Comparison of ENCODE assay signal across 9 mouse cellular contexts in the genomic region with DNA sequence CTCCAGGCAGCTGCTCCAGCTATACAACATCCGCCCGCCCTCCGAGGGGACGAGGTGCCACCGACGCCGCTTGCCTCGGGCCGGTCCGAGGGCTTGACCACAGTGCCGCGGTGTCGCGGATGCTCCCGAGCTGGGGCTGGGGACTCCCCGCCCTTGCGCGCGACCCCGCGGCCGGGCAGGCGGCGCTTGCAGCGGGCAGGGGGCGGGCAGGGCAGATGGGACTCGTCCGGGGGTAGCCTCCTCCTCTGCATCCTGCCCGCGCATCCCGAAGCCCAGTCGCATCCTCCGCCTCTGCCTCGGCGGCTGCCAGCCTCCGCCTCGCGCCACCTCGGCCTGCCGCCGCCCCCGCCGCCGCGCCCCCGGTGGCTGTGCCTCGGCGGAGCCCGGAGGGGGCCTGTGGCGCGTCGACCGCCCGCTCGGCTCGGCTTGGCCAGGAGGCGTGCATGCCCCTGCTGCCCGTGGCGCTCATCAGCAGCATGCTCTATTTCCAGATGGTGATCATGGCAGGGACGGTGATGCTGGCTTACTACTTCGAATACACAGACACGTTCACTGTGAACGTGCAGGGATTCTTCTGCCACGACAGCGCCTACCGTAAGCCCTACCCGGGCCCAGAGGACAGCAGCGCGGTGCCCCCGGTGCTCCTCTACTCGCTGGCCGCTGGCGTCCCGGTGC. TPM values are rescaled to one million over a fixed set of nuclear protein-coding genes. Genes with fewer than 3 reads are reported as not detected.
DNase-seq lines count a peak whose midpoint lies in the region; ATAC-seq and TF ChIP-seq lines count a peak whose summit lies in the region.
"Had no signal": no experiment of that assay in that cellular context is flagged by ENCODE, and none has a peak within 500 bp of the region (broad histone marks: within the 10 kb centered on the region; RNA-seq: fewer than 3 reads in every experiment).

No protein-coding gene starts in this region.

- no peak for TF ChIP-seq POLR2A in limb, embryonic 14.5 days (IDR thresholded peaks at IDR 0.05; ENCODE audit: borderline replicate concordance, extremely low read depth, insufficient read depth, insufficient read length)
- TF ChIP-seq POLR2A in olfactory bulb, adult 2 months (IDR thresholded peaks at IDR 0.05; ENCODE audit: insufficient read depth, low read depth, low read length), result no peak

- peaks cover 11% of the 10 kb centered on the region; the same call in 1 of the 2 replicates for H3K4me1 ChIP-seq in forebrain, embryonic 13.5 days
- no peaks in the 10 kb centered on the region; the same call in none of the 2 replicates for H3K4me1 ChIP-seq in hindbrain, embryonic 16.5 days (ENCODE audit: control insufficient read depth, insufficient read depth, low read depth, low read length)
- no peaks in the 10 kb centered on the region for H3K4me1 ChIP-seq in limb, embryonic 14.5 days (ENCODE audit: control insufficient read depth, insufficient read depth, low read length)
- peaks cover 5% of the 10 kb centered on the region; the same call in 1 of the 2 replicates for H3K4me1 ChIP-seq in olfactory bulb, adult 2 months (ENCODE audit: control insufficient read depth, insufficient read depth, low read length)

- H3K9ac ChIP-seq in forebrain, embryonic 13.5 days, result peak overlapping the region; percentile 75
- peak overlapping the region; percentile 85 for H3K9ac ChIP-seq in hindbrain, embryonic 16.5 days (ENCODE audit: low read depth, low read length)
- H3K9ac ChIP-seq in limb, embryonic 14.5 days (ENCODE audit: low read depth, low read length, severe bottlenecking), result peak overlapping the region; percentile 57

- H3K4me2 ChIP-seq in forebrain, embryonic 13.5 days, result peak overlapping the region; percentile 96
- H3K4me2 ChIP-seq in hindbrain, embryonic 16.5 days (ENCODE audit: low read length), result peak overlapping the region; percentile 80
- H3K4me2 ChIP-seq in limb, embryonic 14.5 days (replicated peaks; ENCODE audit: low read depth, low read length, severe bottlenecking), result peak overlapping the region; percentile 99

- no peaks in the 10 kb centered on the region for H3K36me3 ChIP-seq in forebrain, embryonic 13.5 days (ENCODE audit: poor library complexity, severe bottlenecking)
- no peaks in the 10 kb centered on the region for H3K36me3 ChIP-seq in hindbrain, embryonic 16.5 days (ENCODE audit: control insufficient read depth, insufficient read depth, low read length)
- no peaks in the 10 kb centered on the region for H3K36me3 ChIP-seq in limb, embryonic 14.5 days (ENCODE audit: control insufficient read depth, insufficient read depth, low read length)

- H3K4me3 ChIP-seq in forebrain, embryonic 13.5 days, result peak overlapping the region; percentile 70
- peak overlapping the region; percentile 80 for H3K4me3 ChIP-seq in hindbrain, embryonic 16.5 days (ENCODE audit: low read length)
- H3K4me3 ChIP-seq in limb, embryonic 14.5 days (replicated peaks; ENCODE audit: low read length), result peak overlapping the region; percentile 61
- H3K4me3 ChIP-seq in olfactory bulb, adult 2 months (ENCODE audit: insufficient read depth, low read depth, low read length), result peak overlapping the region; percentile 82

- WGBS in forebrain, embryonic 13.5 days, result under 1% methylated on average over 68 of the region's 74 CpGs
- WGBS in hindbrain, embryonic 16.5 days, result 0% methylated on average over 47 of the region's 74 CpGs
- whole genome bisulfite sequencing in limb, embryonic 14.5 days, result under 1% methylated on average over 45 of the region's 74 CpGs
- WGBS in olfactory bulb, adult 2 months, result under 1% methylated on average over 74 of the region's 74 CpGs

- ATAC-seq in forebrain, embryonic 13.5 days, result peak; percentile 91
- ATAC-seq in hindbrain, embryonic 16.5 days, result peak; percentile 87
- peak; percentile 58; the same call in 1 of the 2 replicates for ATAC-seq in limb, embryonic 14.5 days (ENCODE audit: low FRiP score, low read depth)

- no peaks in the 10 kb centered on the region for H3K9me3 ChIP-seq in forebrain, embryonic 13.5 days (replicated peaks)
- no peaks in the 10 kb centered on the region for H3K9me3 ChIP-seq in hindbrain, embryonic 16.5 days (ENCODE audit: control insufficient read depth, low read length)
- no peaks in the 10 kb centered on the region for H3K9me3 ChIP-seq in limb, embryonic 14.5 days (ENCODE audit: control insufficient read depth, low read length)

- peak; percentile 74 for DNase-seq in heart, adult 11 months
- no peak for DNase-seq in heart, adult 8-10 months (ENCODE audit: low spot score)
- DNase-seq in adrenal gland, postnatal 14 days, result peak; percentile 26
- no peak for DNase-seq in limb, embryonic 14.5 days (ENCODE audit: low spot score)
- no peak for DNase-seq in B cell, adult 2 months

- peaks cover 5% of the 10 kb centered on the region; the same call in 1 of the 2 replicates for H3K27me3 ChIP-seq in forebrain, embryonic 13.5 days
- no peaks in the 10 kb centered on the region for H3K27me3 ChIP-seq in hindbrain, embryonic 16.5 days (replicated peaks; ENCODE audit: control insufficient read depth, insufficient read depth, low read length)
- peaks cover 22% of the 10 kb centered on the region for H3K27me3 ChIP-seq in limb, embryonic 14.5 days (ENCODE audit: control insufficient read depth, insufficient read depth, low read length)

- TF ChIP-seq CTCF in olfactory bulb, adult 2 months (IDR thresholded peaks at IDR 0.05; ENCODE audit: insufficient read depth, low read depth, low read length), result no peak

- peak overlapping the region; percentile 40 for H3K27ac ChIP-seq in forebrain, embryonic 13.5 days
- peak overlapping the region; percentile 89 for H3K27ac ChIP-seq in hindbrain, embryonic 16.5 days (ENCODE audit: low read depth, low read length)
- H3K27ac ChIP-seq in limb, embryonic 14.5 days (replicated peaks; ENCODE audit: low read depth, low read length), result no peak overlapping the region
- H3K27ac ChIP-seq in olfactory bulb, adult 2 months (ENCODE audit: insufficient read depth, low read depth, low read length), result peak overlapping the region; percentile 89

RNA-seq across cellular contexts. Expression of a gene that starts 0.8 kb away (rescaled TPM):
- total RNA-seq in heart, adult 8-10 months (2022), result under 1 TPM; 0.09 to 0.28 (median 0.21) TPM
- 0.41 and 0.86 TPM in 2 replicates for total RNA-seq in adrenal gland, postnatal 14 days (2021)
- 1.7 and 2.0 TPM in 2 replicates for polyA plus RNA-seq in forebrain, embryonic 13.5 days (2015; fragmentation: Nextera tagmentation; extraction: Ambion mirVana)
- polyA plus RNA-seq in hindbrain, embryonic 16.5 days (2015; fragmentation: Nextera tagmentation; extraction: Ambion mirVana), result 8.4 and 8.8 TPM in 2 replicates
- polyA plus RNA-seq in limb, embryonic 14.5 days (2012; rRNA removed), result 0.09 and 0.13 TPM in 2 replicates
- polyA plus RNA-seq in limb, embryonic 14.5 days (2014; fragmentation: Nextera tagmentation; extraction: Ambion mirVana), result 0.17 and 0.22 TPM in 2 replicates
- polyA plus RNA-seq in olfactory bulb, adult 2 months (2012; ENCODE audit: insufficient read depth, insufficient read length, low replicate concordance, missing spikeins), result not detected in 2 replicates
- total RNA-seq: hematopoietic stem cell, adult 5-6 weeks had no signal

Comparison
In these comparisons a context has a peak if more than half of its experiments do, and no peak if none do; other contexts are left out.
1. DNase-seq: peak in heart, adult 11 months (single experiment) and adrenal gland, postnatal 14 days (single experiment); none in heart, adult 8-10 months (single experiment), limb, embryonic 14.5 days (single experiment) and B cell, adult 2 months (0 of 2).
2. Peak in every context shown above with its lines, with median percentiles within 50 percentile points of each other: ATAC-seq, H3K4me2 ChIP-seq, H3K4me3 ChIP-seq and H3K9ac ChIP-seq.